Mouse (Mus musculus) heart, embryonic 13.5 days (tissue): ENCODE measurements around the gene Filip1l. TPM values are rescaled to one million over a fixed set of nuclear protein-coding genes. Genes with fewer than 3 reads are reported as not detected.

Source experiments
- ATAC-seq: fragments of 200-750 bp; cut with Nextera tagmentation; 2 replicates; pipeline ENCODE4 v1.8.0; 2017; ENCODE audit warnings: moderate TSS enrichment; ENCODE audit not compliant: insufficient number of reproducible peaks, low FRiP score, low TSS enrichment; ENCODE audit errors: extremely low read depth
- H3K27ac ChIP-seq: fragments of 300-500 bp; sonication (generic); replicated peaks from 2 replicates; pipeline ENCODE4 v1.5.1; 2015; ENCODE audit warnings: moderate library complexity, mild to moderate bottlenecking, inconsistent platforms
- H3K27me3 ChIP-seq: fragments of 300-500 bp; sonication (generic); replicated peaks from 2 replicates; pipeline ENCODE4 v1.6.1; 2015; ENCODE audit warnings: mild to moderate bottlenecking, inconsistent platforms
- H3K36me3 ChIP-seq: fragments of 300-500 bp; sonication (generic); 2 replicates; pipeline ENCODE4 v1.6.1; 2015; ENCODE audit warnings: mild to moderate bottlenecking, inconsistent platforms
- H3K4me1 ChIP-seq: fragments of 300-500 bp; sonication (generic); 2 replicates; pipeline ENCODE4 v1.6.1; 2015; ENCODE audit warnings: inconsistent platforms
- H3K4me2 ChIP-seq: fragments of 300-500 bp; sonication (generic); 2 replicates; pipeline ENCODE4 v1.6.1; 2015; ENCODE audit warnings: inconsistent platforms, mild to moderate bottlenecking, moderate library complexity
- H3K4me3 ChIP-seq: fragments of 300-500 bp; sonication (generic); 2 replicates; pipeline ENCODE4 v1.5.1; 2015; ENCODE audit warnings: moderate library complexity, mild to moderate bottlenecking, inconsistent platforms
- H3K9ac ChIP-seq: fragments of 300-500 bp; sonication (generic); 2 replicates; pipeline ENCODE4 v1.6.1; 2015; ENCODE audit warnings: inconsistent platforms, mild to moderate bottlenecking, moderate library complexity
- H3K9me3 ChIP-seq: fragments of 300-500 bp; sonication (generic); 2 replicates; pipeline ENCODE4 v1.6.1; 2016; ENCODE audit warnings: inconsistent platforms
- WGBS: fragments of 180-500 bp; shearing (Covaris S2); methylation state at CpG from one replicate; pipeline ENCODE4 v1.1.7; 2015; ENCODE audit warnings: mixed read lengths; 5-methylcytosine and 5-hydroxymethylcytosine counted together
- polyA plus RNA-seq: library from polyadenylated mRNA; unstranded; fragments of >200 nt; fragmentation: Nextera tagmentation; extraction: Ambion mirVana; gene quantifications from 2 replicates; pipeline ENCODE4 v1.2.1, GENCODE M21; 2015

Gene Filip1l
- polyA plus RNA-seq, 1 experiment from 2014 or later, result 19.3 TPM

DNA sequence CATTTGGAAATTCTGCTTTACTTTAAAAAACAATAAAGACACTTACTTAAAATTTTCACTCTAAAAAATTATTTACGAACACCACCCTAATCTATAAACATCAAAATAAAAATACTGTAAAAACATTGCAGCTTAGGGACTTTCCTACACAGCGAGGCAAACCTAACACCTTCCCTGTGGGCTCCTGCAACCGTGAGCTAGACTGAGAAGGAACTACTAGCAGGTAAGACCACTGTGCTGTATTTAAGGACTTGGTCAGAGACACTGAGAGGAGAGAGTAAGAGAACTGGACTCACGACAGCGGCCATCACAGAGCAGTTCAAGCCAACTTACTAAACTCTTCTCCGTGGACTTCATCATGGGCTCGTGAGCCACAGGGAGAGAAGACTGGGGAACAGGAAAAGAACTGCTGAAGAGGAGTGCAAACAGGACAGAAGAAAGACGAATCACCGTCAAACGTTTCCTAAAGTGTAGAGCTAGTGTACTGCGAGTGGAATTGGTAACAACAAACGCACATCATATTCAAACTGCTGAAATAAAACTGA is 117.5 kb downstream of the Filip1l start:
- Histone ChIP-seq H3K36me3 (no peaks in the 10 kb centered on the region), H3K4me2 (no peak overlapping the region), H3K4me3 (no peak overlapping the region), H3K9me3 (no peaks in the 10 kb centered on the region), H3K27ac (no peak overlapping the region), H3K4me1 (peaks cover 21% of the 10 kb centered on the region), H3K9ac (no peak overlapping the region), H3K27me3 (no peaks in the 10 kb centered on the region)
- ATAC-seq, result no peak
- WGBS, result 87% methylated on average over 12 of the region's 12 CpGs

DNA sequence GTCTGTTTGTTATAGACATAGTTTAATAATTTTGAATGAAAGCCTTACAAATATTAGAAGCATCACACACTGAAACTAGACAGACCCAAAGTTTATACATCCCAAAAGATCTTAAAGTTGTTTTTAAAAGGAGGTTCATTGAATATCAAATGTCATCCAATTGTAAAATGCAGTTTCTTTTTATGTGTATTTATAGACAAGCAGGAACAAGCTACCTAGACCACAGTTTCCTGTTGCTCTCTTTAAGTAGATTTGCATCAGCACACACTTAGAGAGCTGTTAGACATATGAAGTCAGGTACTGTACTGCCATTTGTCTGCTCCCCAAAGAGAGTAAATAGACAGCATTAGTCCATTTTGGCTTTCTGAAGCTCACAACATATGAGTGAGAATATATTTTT is 118.2 kb downstream of the Filip1l start:
- Histone ChIP-seq H3K27me3 (no peaks in the 10 kb centered on the region), H3K27ac (no peak overlapping the region), H3K4me2 (no peak overlapping the region), H3K9ac (no peak overlapping the region), H3K4me1 (peaks cover 21% of the 10 kb centered on the region), H3K4me3 (no peak overlapping the region), H3K36me3 (no peaks in the 10 kb centered on the region), H3K9me3 (peaks cover 4% of the 10 kb centered on the region; the same call in 1 of the 2 replicates)
- ATAC-seq, result no peak

DNA sequence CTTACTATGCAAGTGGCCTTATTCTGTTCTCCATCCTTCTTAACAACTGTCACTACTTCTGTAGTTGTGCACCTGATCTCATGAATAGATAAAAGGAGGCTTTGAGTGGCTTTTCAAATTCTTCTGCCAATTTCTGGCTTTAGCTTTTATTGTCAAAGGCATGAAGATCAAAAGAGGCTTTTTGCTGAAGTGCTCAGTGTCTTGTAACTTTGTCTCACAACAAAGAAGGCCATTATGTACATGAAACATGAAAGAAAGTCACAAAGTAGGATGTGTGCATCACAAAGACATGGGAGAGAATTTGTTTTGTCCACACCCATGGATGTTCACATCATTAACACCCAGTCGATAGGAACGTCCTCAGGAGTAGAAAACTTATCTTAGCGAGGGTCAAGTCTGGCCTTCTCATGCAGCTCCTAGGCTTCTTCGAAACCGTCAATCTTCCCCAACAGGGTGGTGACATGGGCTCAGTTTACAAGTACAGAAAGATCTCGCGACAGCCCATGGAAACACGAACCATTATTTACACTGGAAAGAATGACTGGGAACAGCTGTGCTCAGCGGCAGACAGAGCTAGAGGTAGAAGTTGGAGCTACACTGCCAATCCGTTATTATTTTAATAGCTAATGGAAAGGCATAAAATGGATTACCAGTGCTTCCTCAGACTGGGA is 120.7 kb downstream of the Filip1l start:
- WGBS, result 39% methylated on average over 10 of the region's 10 CpGs
- H3K9me3 ChIP-seq, result peaks cover 11% of the 10 kb centered on the region; the same call in 1 of the 2 replicates
- 0 out of 2 replicates have a peak, but pooled peaks cover 9% of the 10 kb centered on the region for H3K4me1 ChIP-seq
- no peak overlapping the region; the same call in 1 of the 2 replicates for H3K4me2 ChIP-seq
- H3K9ac ChIP-seq, result no peak overlapping the region
- no peak for ATAC-seq
- no peak overlapping the region for H3K27ac ChIP-seq
- H3K36me3 ChIP-seq, result peaks cover 4% of the 10 kb centered on the region; the same call in 1 of the 2 replicates
- H3K4me3 ChIP-seq, result no peak overlapping the region
- no peaks in the 10 kb centered on the region for H3K27me3 ChIP-seq

DNA sequence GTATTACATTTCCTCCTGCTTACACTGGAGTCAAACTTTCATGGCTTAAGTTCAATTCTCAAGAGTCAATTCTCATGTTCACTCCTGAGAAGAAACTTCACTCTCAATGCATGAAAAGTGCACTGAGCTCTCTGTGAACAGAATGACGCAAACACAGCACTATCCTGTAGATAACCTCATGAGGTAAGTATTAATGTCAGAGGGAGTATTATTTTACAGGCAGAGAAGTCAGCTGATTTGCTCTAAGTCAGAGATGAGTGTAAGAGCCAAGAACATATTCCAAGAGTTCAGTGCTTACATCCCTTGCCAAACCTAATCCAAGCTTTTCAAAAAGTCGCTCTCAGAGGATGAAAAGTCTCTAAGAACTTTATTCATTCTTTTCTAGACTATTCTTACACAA is 125.6 kb downstream of the Filip1l start:
- no peak for ATAC-seq
- Histone ChIP-seq H3K4me2 (no peak overlapping the region), H3K4me1 (peaks cover 22% of the 10 kb centered on the region), H3K36me3 (peaks cover 4% of the 10 kb centered on the region; the same call in 1 of the 2 replicates), H3K27me3 (no peaks in the 10 kb centered on the region), H3K4me3 (no peak overlapping the region), H3K27ac (peak overlapping the region; percentile 56), H3K9me3 (peaks cover 11% of the 10 kb centered on the region; the same call in 1 of the 2 replicates), H3K9ac (no peak overlapping the region)
- 62% methylated on average over 2 of the region's 2 CpGs for WGBS

DNA sequence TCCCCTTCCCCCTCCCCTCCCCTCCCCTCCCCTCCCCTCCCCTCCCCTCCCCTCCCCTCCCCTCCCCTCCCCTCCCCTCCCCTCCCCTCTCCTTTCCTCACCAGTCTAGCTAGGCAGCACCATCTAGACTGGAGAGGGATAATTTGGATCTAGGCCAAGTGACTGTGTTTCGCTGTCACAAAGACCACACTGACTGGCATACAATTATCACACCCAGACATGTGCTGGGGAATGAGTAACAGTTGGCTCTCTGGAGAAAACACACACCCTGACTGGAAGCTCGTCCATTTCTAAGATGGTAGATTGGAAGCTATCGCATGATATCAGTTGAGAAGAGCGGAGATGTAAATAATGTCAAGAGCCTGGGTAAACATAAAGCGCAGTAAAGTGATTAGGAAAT is 126.9 kb downstream of the Filip1l start:
- no peak overlapping the region for H3K4me3 ChIP-seq
- whole genome bisulfite sequencing, result 36% methylated on average over 5 of the region's 5 CpGs

DNA sequence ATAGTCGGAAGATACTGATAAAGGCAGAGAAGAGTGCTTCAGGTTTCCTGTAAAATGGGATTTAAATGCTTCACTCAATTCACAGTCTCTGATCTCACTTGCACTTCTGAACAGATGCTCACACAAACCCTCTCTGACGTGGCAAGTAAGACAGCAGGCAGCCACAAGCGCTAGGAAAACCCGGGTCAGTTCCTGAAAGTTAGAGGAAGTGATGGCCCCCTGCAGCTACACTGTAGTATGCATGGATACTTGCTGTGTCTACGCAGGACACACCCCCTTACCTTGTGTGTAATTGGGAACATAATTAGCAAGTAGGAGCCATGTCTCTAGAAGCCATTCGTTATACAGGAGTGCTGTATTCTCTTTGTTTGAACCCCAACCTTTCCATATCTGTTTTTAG is 129.4 kb downstream of the Filip1l start:
- no peak overlapping the region for H3K9ac ChIP-seq
- no peaks in the 10 kb centered on the region for H3K9me3 ChIP-seq
- WGBS, result 66% methylated on average over 6 of the region's 6 CpGs
- no peak overlapping the region for H3K4me3 ChIP-seq
- H3K4me1 ChIP-seq, result peaks cover 34% of the 10 kb centered on the region
- H3K27ac ChIP-seq, result no peak overlapping the region
- H3K36me3 ChIP-seq, result no peaks in the 10 kb centered on the region
- no peak for ATAC-seq
- H3K4me2 ChIP-seq, result no peak overlapping the region
- H3K27me3 ChIP-seq, result no peaks in the 10 kb centered on the region

More for the DNA sequence above, 126.9 kb downstream of the Filip1l start:
- Histone ChIP-seq H3K36me3 (peaks cover 4% of the 10 kb centered on the region; the same call in 1 of the 2 replicates), H3K27me3 (no peaks in the 10 kb centered on the region), H3K27ac (no peak overlapping the region), H3K4me2 (no peak overlapping the region), H3K4me1 (peaks cover 31% of the 10 kb centered on the region), H3K9ac (no peak overlapping the region), H3K9me3 (peaks cover 11% of the 10 kb centered on the region; the same call in 1 of the 2 replicates)
- no peak for ATAC-seq

DNA sequence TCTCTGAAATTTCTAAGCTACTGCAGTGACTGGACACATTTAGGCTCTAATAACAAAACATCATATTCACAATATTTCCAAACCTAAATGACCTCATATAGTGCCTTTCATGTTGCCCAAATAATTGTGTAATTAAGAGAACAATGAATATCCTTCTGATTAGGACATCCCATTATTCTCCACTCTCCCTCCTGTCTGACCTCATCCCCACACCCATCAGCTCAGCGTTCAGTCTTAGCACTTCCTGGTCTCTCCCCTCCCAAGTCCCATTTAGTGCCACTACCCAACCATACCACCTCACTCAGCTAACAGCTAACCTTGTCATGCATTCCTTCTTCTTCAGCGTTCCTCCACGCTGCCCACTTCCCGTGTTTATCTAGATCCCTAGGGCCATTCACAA is 130.0 kb downstream of the Filip1l start:
- no peak for ATAC-seq

DNA sequence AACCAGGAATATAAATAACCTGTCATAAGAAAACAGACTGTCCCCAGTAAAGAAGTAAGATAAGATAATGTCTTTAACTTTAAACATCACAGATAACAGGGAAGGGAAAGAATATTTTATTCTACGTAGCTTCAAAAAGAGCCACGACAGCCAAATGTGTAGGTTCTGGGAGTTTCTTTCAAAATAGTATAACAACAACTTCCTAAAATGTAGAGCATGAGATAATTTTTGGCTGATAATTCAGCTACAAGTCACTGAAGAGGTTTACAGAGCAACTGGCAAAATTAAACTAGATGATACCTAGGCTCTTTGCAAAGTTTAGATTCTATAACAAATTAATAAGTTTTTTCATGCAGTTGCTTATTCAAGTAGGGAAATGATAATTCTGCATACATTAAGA is 130.6 kb downstream of the Filip1l start:
- no peak for ATAC-seq
- H3K4me2 ChIP-seq, result no peak overlapping the region
- no peaks in the 10 kb centered on the region for H3K9me3 ChIP-seq
- 27% methylated on average over 2 of the region's 2 CpGs for WGBS
- H3K36me3 ChIP-seq, result no peaks in the 10 kb centered on the region
- H3K4me1 ChIP-seq, result peaks cover 42% of the 10 kb centered on the region
- peak overlapping the region; percentile 48 for H3K27ac ChIP-seq
- H3K4me3 ChIP-seq, result no peak overlapping the region
- H3K27me3 ChIP-seq, result no peaks in the 10 kb centered on the region
- H3K9ac ChIP-seq, result no peak overlapping the region

More for the DNA sequence above, 130.0 kb downstream of the Filip1l start:
- no peak overlapping the region for H3K4me2 ChIP-seq
- H3K27ac ChIP-seq, result peak overlapping the region; percentile 48
- H3K4me3 ChIP-seq, result no peak overlapping the region
- 35% methylated on average over 4 of the region's 4 CpGs for WGBS
- H3K9me3 ChIP-seq, result no peaks in the 10 kb centered on the region
- H3K9ac ChIP-seq, result no peak overlapping the region
- H3K36me3 ChIP-seq, result no peaks in the 10 kb centered on the region
- no peaks in the 10 kb centered on the region for H3K27me3 ChIP-seq
- H3K4me1 ChIP-seq, result peaks cover 40% of the 10 kb centered on the region

DNA sequence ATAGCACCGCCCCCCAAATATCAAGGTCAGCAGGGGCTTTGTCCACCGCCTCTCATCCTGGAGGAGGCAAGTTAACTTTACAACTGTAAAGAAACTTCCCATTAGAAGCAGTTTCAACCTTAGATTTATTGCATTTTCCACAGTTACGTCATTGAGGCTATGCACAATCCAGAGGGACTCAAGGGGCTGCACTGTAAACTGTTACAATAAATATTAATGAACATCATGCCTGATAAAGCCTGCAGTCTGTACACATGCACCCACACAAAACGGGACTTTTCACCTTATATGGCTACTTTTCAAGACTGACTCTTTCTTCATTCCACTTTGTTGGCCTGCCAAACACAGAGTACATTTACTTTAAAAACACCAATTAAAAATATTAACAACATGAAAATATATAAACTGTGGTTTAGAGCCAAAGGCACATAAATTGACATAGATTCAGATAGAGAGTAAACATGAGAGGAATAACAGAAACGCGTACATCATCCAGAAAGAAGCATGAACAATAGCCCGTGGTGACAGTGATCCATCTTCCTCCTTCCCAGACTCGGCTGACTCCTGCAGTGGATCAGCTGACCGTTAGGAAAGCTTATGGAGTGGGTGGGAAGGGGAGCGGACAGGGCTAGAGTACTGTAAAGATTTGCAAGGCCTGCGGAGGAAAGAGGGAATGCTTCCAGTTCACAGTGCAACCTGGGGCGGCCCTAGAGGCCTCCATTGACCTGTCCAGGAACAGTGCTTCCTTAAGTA is 131.3 kb downstream of the Filip1l start:
- no peak for ATAC-seq
- no peaks in the 10 kb centered on the region for H3K36me3 ChIP-seq
- no peak overlapping the region for H3K4me2 ChIP-seq
- H3K4me1 ChIP-seq, result peaks cover 42% of the 10 kb centered on the region
- no peaks in the 10 kb centered on the region for H3K27me3 ChIP-seq
- peak overlapping the region; percentile 36; the same call in 1 of the 2 replicates for H3K27ac ChIP-seq
- no peak overlapping the region for H3K4me3 ChIP-seq
- peak overlapping the region; percentile 24; the same call in 1 of the 2 replicates for H3K9ac ChIP-seq
- WGBS, result 60% methylated on average over 12 of the region's 12 CpGs
- no peaks in the 10 kb centered on the region for H3K9me3 ChIP-seq

DNA sequence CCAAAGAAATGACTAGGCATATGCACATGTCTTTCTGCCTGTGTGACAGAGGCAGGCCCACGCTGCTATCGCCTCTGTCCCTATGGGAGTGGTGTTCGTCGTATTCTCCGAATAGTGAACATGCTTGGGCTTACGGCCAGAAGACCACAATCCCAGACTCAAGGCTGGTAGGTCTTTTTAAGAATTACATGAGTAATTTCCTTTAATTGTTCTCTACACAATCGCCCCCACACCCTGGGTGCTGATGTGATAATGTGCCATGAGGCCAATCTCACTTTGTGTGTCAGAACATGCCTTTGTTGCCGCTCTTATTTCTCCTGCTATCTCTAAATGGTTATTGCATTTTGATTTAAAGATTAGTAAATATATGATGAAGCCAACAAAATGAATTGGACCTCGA is 132.4 kb downstream of the Filip1l start:
- no peaks in the 10 kb centered on the region for H3K9me3 ChIP-seq
- no peak overlapping the region for H3K9ac ChIP-seq
- no peaks in the 10 kb centered on the region for H3K36me3 ChIP-seq
- H3K27ac ChIP-seq, result no peak overlapping the region
- no peak overlapping the region for H3K4me2 ChIP-seq
- WGBS, result 53% methylated on average over 9 of the region's 9 CpGs
- no peak overlapping the region for H3K4me3 ChIP-seq
- ATAC-seq, result no peak
- no peaks in the 10 kb centered on the region for H3K27me3 ChIP-seq
- H3K4me1 ChIP-seq, result peaks cover 37% of the 10 kb centered on the region

DNA sequence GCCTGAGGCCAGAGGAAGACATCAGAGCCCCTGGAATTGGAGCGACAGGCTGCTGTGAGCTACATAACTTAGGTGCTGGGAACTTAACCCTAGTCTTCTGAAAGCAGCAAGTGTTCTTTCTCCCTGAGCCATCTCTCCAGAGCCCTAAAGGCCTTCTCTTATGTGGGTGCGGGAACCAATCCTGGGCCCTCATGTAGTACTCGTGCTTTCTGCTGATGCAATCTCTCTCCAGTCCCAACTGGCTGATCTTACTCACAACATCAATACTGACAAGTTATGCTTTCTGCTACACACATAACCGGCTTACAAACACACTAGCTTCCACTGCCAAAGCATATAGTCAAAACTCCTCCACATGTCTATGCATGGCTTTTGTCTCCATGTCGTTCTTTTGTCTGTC is 133.4 kb downstream of the Filip1l start:
- Histone ChIP-seq H3K36me3 (no peaks in the 10 kb centered on the region), H3K9me3 (no peaks in the 10 kb centered on the region), H3K4me2 (no peak overlapping the region), H3K27me3 (no peaks in the 10 kb centered on the region), H3K4me1 (peaks cover 31% of the 10 kb centered on the region), H3K4me3 (no peak overlapping the region), H3K27ac (no peak overlapping the region), H3K9ac (no peak overlapping the region)
- no peak for ATAC-seq
- 84% methylated on average over 5 of the region's 5 CpGs for WGBS
